Mouse (Mus musculus): ENCODE data around the gene Gm21188. TPM values are rescaled to one million over a fixed set of nuclear protein-coding genes. Genes with fewer than 3 reads are reported as not detected.
"Not testable (repeated sequence)": the region's sequence is repeated elsewhere in the genome, so short reads cannot be mapped to it uniquely, and the experiment has no call there.

The Gm21188 gene
- polyA plus RNA-seq (2015; fragmentation: Nextera tagmentation; extraction: Ambion mirVana), result 0.27 TPM in 1 of 2 replicates, not detected in the other

- H3K36me3 ChIP-seq; H3K4me2 ChIP-seq (replicated peaks); H3K27me3 ChIP-seq; H3K4me1 ChIP-seq; H3K4me3 ChIP-seq; H3K9me3 ChIP-seq; H3K27ac ChIP-seq (replicated peaks); ATAC-seq (replicated peaks); H3K9ac ChIP-seq (replicated peaks): not testable (repeated sequence)
Observed at GRCm38 (mm10) chr13:120052085-120052484, at the start of gene Gm21188. TSS of gene Gm21188 (minus strand) at chr13:120052194.

DNA sequence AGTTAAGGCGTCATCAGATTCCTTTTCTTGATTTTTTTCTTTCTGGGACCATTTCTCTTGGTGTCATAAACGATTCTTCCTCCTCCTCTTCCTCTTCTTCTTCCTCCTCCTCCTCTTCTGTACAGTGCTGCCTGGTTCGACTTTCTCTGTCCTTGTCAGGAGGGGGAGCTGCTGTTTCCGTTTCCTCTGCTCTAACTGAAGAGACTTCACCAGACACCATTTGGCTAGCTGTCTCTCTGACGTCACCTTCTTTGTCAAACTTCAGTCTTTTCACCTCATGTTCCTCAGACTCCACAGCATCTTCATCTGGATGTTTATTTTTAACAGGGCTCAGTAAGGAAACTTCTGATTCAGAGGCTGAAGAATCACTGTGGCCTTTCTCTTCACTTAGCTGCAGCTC is 47.3 kb upstream of the Gm21188 start:
- H3K36me3 ChIP-seq; H3K4me2 ChIP-seq (replicated peaks); H3K4me3 ChIP-seq; H3K9ac ChIP-seq (replicated peaks); H3K27me3 ChIP-seq; H3K4me1 ChIP-seq; ATAC-seq (replicated peaks); H3K9me3 ChIP-seq; H3K27ac ChIP-seq (replicated peaks): not testable (repeated sequence)
- no CpG with 5 or more reads among the region's 5 CpGs for WGBS

DNA sequence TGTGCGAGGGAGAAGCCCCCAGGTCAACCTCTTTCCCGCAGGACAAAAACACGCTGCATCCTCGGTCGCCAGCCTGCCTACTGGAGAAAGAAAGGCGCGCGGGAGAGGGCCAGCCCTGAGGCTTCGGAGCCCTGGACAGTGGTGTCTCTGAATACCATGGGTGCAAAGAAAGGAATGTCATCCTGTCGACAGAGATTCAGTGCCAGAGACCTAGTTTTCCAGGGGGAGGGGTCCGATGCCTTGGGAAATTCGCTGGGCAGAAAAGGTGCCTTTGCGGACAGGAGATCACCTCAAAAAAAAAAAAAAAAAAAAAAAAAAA is 44.9 kb upstream of the Gm21188 start:
- not testable (repeated sequence) for H3K4me3 ChIP-seq; H3K9ac ChIP-seq (replicated peaks); H3K27ac ChIP-seq (replicated peaks); H3K4me1 ChIP-seq; H3K4me2 ChIP-seq (replicated peaks); H3K9me3 ChIP-seq; H3K27me3 ChIP-seq; H3K36me3 ChIP-seq
- 0% methylated on average over 8 of the region's 13 CpGs for WGBS
- peak; percentile 27; the same call in 1 of the 2 replicates for ATAC-seq (replicated peaks)

GRCm38 (mm10) chr13:120096241-120096937 is 44.4 kb upstream of the Gm21188 start:
- H3K36me3 ChIP-seq; H3K27ac ChIP-seq (replicated peaks); H3K9me3 ChIP-seq; H3K4me1 ChIP-seq; H3K27me3 ChIP-seq; H3K9ac ChIP-seq (replicated peaks): not testable (repeated sequence)
- peak; percentile 74 for ATAC-seq (replicated peaks)
- WGBS, result 0% methylated on average over 26 of the region's 38 CpGs
- Histone ChIP-seq H3K4me2 (replicated peaks) (peak overlapping the region; percentile 22; the same call in 1 of the 2 replicates), H3K4me3 (0 out of 2 replicates have a peak overlapping the region, but pooled peaks have one; percentile 9)

- not testable (repeated sequence) for H3K4me1 ChIP-seq; H3K4me3 ChIP-seq; H3K27ac ChIP-seq (replicated peaks); H3K36me3 ChIP-seq; H3K27me3 ChIP-seq; H3K4me2 ChIP-seq (replicated peaks); H3K9me3 ChIP-seq; H3K9ac ChIP-seq (replicated peaks)
- 0 out of 2 replicates have a peak, but pooled peaks have one; percentile 29 for ATAC-seq (replicated peaks)
- whole genome bisulfite sequencing, result no CpG with 5 or more reads among the region's 13 CpGs
Observed at GRCm38 (mm10) chr13:120092950-120093349, 41.0 kb upstream of the Gm21188 start.

DNA sequence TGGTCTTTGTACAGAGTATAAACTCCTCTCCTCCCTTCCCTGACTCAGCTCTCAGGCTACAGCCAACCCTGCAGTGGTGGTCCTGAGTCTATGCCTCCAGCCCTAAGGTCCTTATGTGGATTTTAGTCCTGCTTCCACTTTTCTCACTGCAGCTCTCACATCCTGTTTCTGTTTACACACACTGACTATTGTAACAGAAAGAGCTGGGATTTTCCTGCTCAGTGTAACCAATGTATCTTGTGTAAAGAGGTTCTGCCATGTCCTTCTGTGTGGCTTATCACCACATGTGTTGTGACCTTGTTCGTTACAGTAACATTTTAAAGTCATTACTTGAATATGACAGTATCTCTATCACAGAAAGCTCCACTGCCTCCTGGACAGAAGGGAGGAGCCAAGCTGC is 27.6 kb upstream of the Gm21188 start:
- not testable (repeated sequence) for H3K9ac ChIP-seq (replicated peaks); H3K36me3 ChIP-seq; ATAC-seq (replicated peaks); H3K4me1 ChIP-seq; H3K4me2 ChIP-seq (replicated peaks); H3K9me3 ChIP-seq; H3K27me3 ChIP-seq; H3K27ac ChIP-seq (replicated peaks); H3K4me3 ChIP-seq
- WGBS, result no CpG with 5 or more reads among the region's 1 CpGs

GRCm38 (mm10) chr13:120070878-120071277 is 18.9 kb upstream of the Gm21188 start:
- H3K4me1 ChIP-seq; H3K36me3 ChIP-seq; H3K9me3 ChIP-seq; H3K27ac ChIP-seq (replicated peaks); ATAC-seq (replicated peaks); H3K9ac ChIP-seq (replicated peaks); H3K4me3 ChIP-seq; H3K27me3 ChIP-seq; H3K4me2 ChIP-seq (replicated peaks): not testable (repeated sequence)
- no CpG with 5 or more reads among the region's 13 CpGs for WGBS

DNA sequence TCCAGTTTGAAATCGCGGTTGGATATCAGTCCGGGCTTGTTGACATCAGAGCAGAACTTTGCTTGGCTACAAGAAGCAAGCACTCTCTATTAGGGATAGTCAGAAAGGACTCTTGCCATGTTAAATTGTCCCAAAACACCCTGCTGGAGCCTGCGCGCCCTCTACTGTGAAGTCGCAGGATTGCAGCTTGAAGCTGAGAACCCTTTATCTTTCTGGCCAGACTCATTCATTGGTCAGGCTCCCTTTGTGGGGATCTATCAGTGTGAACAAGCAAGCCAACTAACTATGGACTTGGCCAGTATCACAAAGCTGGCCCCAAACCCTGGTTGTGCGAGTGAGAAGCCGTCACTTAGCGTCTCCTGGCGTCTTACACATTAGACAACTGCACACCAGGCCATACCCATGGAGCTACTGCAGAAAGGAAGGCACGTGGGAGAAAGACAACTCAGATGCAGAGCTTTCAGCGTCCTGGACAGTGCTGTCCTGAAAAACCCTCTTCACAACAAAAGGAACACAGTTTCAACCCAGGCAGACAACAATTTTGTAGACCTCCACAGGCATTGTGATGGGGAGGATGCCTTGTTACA is 18.1 kb upstream of the Gm21188 start:
- H3K36me3 ChIP-seq; ATAC-seq (replicated peaks); H3K9ac ChIP-seq (replicated peaks); H3K4me2 ChIP-seq (replicated peaks); H3K27ac ChIP-seq (replicated peaks); H3K27me3 ChIP-seq; H3K9me3 ChIP-seq; H3K4me1 ChIP-seq; H3K4me3 ChIP-seq: not testable (repeated sequence)
- WGBS, result no CpG with 5 or more reads among the region's 12 CpGs

DNA sequence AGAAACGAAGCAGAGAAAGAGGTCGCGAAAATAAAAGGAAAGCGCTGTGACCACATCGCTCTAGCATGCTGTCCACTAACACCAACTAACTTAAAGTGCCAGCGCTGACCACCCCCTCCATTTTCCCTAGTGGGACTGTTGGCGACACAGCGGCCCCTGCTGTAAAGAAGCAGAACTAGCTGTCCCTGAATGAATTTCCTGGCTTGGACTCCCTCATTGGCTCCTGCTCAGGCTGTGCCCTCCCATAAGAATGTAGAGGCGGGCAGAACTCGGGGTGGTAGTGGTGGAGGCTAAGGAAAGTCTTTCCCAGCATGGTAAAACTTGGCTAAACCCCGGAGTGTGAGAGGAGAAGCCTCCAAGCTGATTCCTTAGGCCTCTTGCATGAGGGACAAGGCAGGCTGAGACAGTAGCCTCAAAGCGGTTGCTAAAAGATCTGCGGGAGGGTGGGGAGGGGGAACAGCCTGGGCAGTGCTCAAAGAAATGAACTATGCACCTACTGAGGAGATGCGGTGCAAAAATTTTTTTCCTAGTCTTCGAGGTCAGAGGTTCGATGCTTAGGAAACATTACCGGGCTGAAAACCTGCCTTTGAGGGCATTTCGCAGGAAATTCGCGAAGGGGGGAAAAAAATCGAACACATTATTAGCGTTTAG is 11.6 kb upstream of the Gm21188 start:
- ATAC-seq (replicated peaks), result peak; percentile 57; the same call in 1 of the 2 replicates
- not testable (repeated sequence) for H3K36me3 ChIP-seq; H3K4me3 ChIP-seq; H3K27me3 ChIP-seq; H3K4me1 ChIP-seq; H3K4me2 ChIP-seq (replicated peaks); H3K9ac ChIP-seq (replicated peaks); H3K27ac ChIP-seq (replicated peaks); H3K9me3 ChIP-seq
- no CpG with 5 or more reads among the region's 22 CpGs for WGBS

DNA sequence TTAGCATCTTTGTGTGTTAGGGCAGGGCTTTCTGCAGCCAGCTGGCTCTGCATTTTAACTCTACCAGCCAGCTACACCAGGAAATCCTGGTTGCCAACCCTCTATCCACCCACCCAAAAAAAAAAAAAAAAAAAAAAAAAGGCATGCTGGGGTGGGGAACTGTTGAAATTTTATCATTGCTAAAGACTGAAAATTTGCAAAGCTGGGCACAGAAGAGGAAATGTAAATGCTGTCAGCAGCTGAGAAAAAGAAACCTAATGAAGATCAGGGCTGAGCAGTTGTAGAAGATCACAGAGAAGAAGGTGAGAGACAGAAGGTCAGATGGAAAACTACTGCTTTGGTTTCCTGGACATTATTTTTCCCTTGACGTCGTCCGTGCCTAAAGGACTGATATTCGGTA is 10.9 kb upstream of the Gm21188 start:
- not testable (repeated sequence) for H3K27me3 ChIP-seq; ATAC-seq (replicated peaks)
- WGBS, result no CpG with 5 or more reads among the region's 4 CpGs

DNA sequence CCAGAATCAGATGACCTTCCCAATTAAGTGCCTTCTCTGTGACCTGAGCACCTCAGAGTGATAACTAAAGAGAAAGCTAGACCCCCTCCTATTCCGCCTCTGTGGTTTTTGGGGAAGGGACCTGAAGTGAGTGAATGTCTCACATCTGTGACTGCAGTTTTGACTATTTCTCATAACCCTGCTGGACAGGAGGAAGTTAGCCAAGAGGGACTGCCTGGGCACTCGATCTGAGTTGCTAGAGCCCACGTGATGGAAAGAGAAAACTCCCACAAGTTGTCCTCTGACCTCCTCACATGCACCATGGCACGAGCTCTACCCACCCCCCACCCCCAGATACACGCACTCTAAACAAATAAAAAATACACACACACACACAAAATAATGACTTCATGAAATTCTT is 3.4 kb downstream of the Gm21188 start:
- H3K4me3 ChIP-seq; H3K36me3 ChIP-seq; H3K4me2 ChIP-seq (replicated peaks); H3K4me1 ChIP-seq; H3K27me3 ChIP-seq; H3K27ac ChIP-seq (replicated peaks); H3K9me3 ChIP-seq; H3K9ac ChIP-seq (replicated peaks); ATAC-seq (replicated peaks): not testable (repeated sequence)
- WGBS, result no CpG with 5 or more reads among the region's 5 CpGs

More for the DNA sequence above, 10.9 kb upstream of the Gm21188 start:
- not testable (repeated sequence) for H3K9me3 ChIP-seq; H3K4me2 ChIP-seq (replicated peaks); H3K36me3 ChIP-seq; H3K4me1 ChIP-seq; H3K9ac ChIP-seq (replicated peaks); H3K4me3 ChIP-seq; H3K27ac ChIP-seq (replicated peaks)

GRCm38 (mm10) chr13:120048186-120048585 is 3.8 kb downstream of the Gm21188 start:
- not testable (repeated sequence) for H3K4me1 ChIP-seq; H3K27ac ChIP-seq (replicated peaks); ATAC-seq (replicated peaks); H3K9me3 ChIP-seq; H3K9ac ChIP-seq (replicated peaks); H3K36me3 ChIP-seq; H3K4me2 ChIP-seq (replicated peaks); H3K27me3 ChIP-seq; H3K4me3 ChIP-seq
- WGBS, result no CpG with 5 or more reads among the region's 2 CpGs

All from forebrain, embryonic 15.5 days (tissue).